Mouse (Mus musculus): Measurements from ENCODE around the gene Snx1.

Gene Snx1

DNA sequence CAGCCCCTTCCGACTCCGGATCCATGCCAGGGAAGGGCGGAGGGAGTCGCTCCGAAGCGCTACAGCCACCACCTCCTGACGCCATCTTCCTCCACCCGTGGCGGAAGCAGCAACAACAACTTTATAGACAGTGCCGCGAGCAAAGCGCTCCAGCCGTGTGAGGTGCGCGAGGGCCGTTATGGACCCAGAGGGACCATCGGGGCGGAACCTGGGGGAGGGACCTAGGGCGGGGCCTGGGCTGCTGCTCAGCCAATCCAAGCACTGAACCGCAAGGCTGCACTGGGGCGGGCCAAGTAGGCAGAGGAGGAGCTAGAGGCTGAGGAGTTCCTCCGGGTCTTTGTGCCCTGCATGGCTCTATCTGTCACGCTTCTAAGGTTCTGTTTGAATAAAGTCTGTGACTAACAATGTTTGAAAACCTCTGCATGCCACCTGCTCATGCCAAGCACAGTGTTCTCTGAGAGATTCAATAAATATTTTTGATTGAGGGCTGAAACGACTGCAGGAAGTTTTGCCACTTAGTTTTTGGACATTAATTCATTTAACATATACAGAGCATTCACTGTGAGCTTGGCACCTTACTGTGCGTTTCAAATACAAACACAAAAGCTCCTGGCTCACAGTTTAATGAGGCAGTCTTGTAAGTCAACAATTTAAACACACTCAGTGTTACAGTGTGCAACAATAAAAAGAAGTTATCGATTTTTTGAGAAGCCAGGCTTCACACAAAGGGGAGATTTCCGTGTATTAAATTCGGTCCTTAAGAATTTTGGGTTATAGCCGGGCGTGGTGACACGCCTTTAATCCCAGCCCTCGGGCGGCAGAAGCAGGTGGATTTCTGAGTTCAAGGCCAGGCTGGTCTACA, 1.5 kb downstream of the Snx1 start:
- H3K9me3 ChIP-seq (ENCODE audit: low read length): peaks cover 17% of the 10 kb centered on the region
- peak overlapping the region; percentile 92 for H3K4me3 ChIP-seq (replicated peaks; ENCODE audit: low read length)
- peaks cover 28% of the 10 kb centered on the region for H3K4me1 ChIP-seq (replicated peaks; ENCODE audit: low read depth, low read length)
- peaks cover 9% of the 10 kb centered on the region; the same call in 1 of the 2 replicates for H3K36me3 ChIP-seq (ENCODE audit: insufficient read depth, low read length)
- TF ChIP-seq NANOG (IDR thresholded peaks at IDR 0.05; ENCODE audit: borderline replicate concordance, low read length): no peak
- TF ChIP-seq POU5F1 (IDR thresholded peaks at IDR 0.05; ENCODE audit: borderline replicate concordance, low read length): no peak
- no peak for TF ChIP-seq CTCF (conservative IDR thresholded peaks at IDR 0.05; ENCODE audit: low read length)
- no peaks in the 10 kb centered on the region for H3K27me3 ChIP-seq (ENCODE audit: insufficient read depth, low read length)

- H3K27me3 ChIP-seq (ENCODE audit: insufficient read depth, low read length): no peaks in the 10 kb centered on the region
- TF ChIP-seq NANOG (IDR thresholded peaks at IDR 0.05; ENCODE audit: borderline replicate concordance, low read length) (no peak), CTCF (conservative IDR thresholded peaks at IDR 0.05; ENCODE audit: low read length) (no peak), POU5F1 (IDR thresholded peaks at IDR 0.05; ENCODE audit: borderline replicate concordance, low read length) (no peak)
- H3K4me3 ChIP-seq (replicated peaks; ENCODE audit: low read length): peak overlapping the region; percentile 92
- H3K9me3 ChIP-seq (ENCODE audit: low read length): peaks cover 14% of the 10 kb centered on the region
- peaks cover 28% of the 10 kb centered on the region for H3K4me1 ChIP-seq (replicated peaks; ENCODE audit: low read depth, low read length)
- H3K36me3 ChIP-seq (ENCODE audit: insufficient read depth, low read length): peaks cover 4% of the 10 kb centered on the region; the same call in 1 of the 2 replicates
These were observed 2.3 kb downstream of the Snx1 start for GRCm38 (mm10) chr9:66124111-66124531.

DNA sequence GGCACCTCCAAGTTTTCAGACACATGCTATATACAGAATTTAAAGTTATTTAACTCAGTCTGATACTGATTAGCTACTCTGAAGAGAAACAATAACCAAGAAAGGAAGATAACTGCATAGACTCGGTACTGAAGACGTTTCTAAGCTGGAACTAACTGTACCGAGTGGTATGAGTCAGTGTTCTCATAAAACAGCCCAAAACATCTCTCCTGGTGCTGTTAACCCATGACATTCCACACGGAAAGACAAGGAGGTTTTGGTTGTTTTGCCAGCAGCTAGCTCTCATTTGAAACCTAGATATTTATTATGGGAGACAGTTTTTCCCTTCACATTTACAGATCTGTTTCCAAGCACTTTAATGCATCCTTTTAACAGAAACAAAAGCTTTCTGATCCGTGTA, 2.7 kb downstream of the Snx1 start:
- peaks cover 11% of the 10 kb centered on the region for H3K9me3 ChIP-seq (ENCODE audit: low read length)
- H3K4me1 ChIP-seq (replicated peaks; ENCODE audit: low read depth, low read length): peaks cover 28% of the 10 kb centered on the region
- no peaks in the 10 kb centered on the region for H3K27me3 ChIP-seq (ENCODE audit: insufficient read depth, low read length)
- TF ChIP-seq POU5F1 (IDR thresholded peaks at IDR 0.05; ENCODE audit: borderline replicate concordance, low read length) (no peak), CTCF (conservative IDR thresholded peaks at IDR 0.05; ENCODE audit: low read length) (no peak), NANOG (IDR thresholded peaks at IDR 0.05; ENCODE audit: borderline replicate concordance, low read length) (no peak)
- H3K4me3 ChIP-seq (replicated peaks; ENCODE audit: low read length): peak overlapping the region; percentile 92
- H3K36me3 ChIP-seq (ENCODE audit: insufficient read depth, low read length): peaks cover 3% of the 10 kb centered on the region; the same call in 1 of the 2 replicates

DNA sequence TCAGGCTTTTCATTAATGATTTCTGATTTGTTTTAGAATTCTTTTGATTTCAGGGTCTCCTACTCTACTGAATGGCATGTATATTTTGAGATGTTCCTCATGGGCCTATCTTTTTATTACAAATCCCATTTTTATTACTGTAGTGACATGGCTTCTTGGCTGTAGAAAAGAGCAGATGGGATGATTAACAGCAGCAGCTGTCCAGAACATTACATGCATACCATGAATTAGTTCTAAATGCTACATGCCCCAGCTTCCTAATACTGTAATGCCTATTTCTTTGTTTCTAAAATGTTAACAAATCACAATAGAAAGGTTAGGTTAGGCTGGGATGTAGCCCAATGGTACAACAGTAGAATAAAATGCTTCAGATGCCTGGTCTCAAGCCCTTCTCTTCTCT, 5.0 kb downstream of the Snx1 start:
- no peaks in the 10 kb centered on the region for H3K9me3 ChIP-seq (ENCODE audit: low read length)
- no peaks in the 10 kb centered on the region for H3K27me3 ChIP-seq (ENCODE audit: insufficient read depth, low read length)
- TF ChIP-seq POU5F1 (IDR thresholded peaks at IDR 0.05; ENCODE audit: borderline replicate concordance, low read length) (no peak), NANOG (IDR thresholded peaks at IDR 0.05; ENCODE audit: borderline replicate concordance, low read length) (no peak), CTCF (conservative IDR thresholded peaks at IDR 0.05; ENCODE audit: low read length) (no peak)
- peaks cover 28% of the 10 kb centered on the region for H3K4me1 ChIP-seq (replicated peaks; ENCODE audit: low read depth, low read length)
- H3K4me3 ChIP-seq (replicated peaks; ENCODE audit: low read length): no peak overlapping the region
- H3K36me3 ChIP-seq (ENCODE audit: insufficient read depth, low read length): no peaks in the 10 kb centered on the region

GRCm38 (mm10) chr9:66120945-66121344, 5.4 kb downstream of the Snx1 start:
- Histone ChIP-seq H3K9me3 (ENCODE audit: low read length) (no peaks in the 10 kb centered on the region), H3K4me3 (replicated peaks; ENCODE audit: low read length) (no peak overlapping the region), H3K4me1 (replicated peaks; ENCODE audit: low read depth, low read length) (peaks cover 28% of the 10 kb centered on the region), H3K36me3 (ENCODE audit: insufficient read depth, low read length) (no peaks in the 10 kb centered on the region), H3K27me3 (ENCODE audit: insufficient read depth, low read length) (no peaks in the 10 kb centered on the region)
- TF ChIP-seq POU5F1 (IDR thresholded peaks at IDR 0.05; ENCODE audit: borderline replicate concordance, low read length) (no peak), CTCF (conservative IDR thresholded peaks at IDR 0.05; ENCODE audit: low read length) (no peak)

DNA sequence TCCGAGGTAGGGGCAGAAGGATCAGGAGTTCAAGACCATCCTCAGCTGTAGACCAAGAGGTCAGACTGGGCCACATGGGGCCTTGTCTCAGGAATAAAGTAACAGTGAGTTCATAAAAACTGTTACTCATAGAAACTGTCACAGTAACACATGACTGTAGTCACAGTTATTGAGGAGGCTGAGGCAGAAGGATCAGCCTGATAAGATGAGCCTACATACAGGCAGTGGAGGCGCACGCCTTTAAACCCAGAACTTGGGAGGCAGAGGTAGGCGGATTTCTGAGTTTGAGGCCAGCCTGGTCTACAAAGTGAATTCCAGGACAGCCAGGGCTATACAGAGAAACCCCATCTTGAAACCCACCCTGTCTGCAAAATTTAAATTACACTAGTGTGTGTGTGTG, 6.3 kb downstream of the Snx1 start:
- H3K4me1 ChIP-seq (replicated peaks; ENCODE audit: low read depth, low read length): peaks cover 20% of the 10 kb centered on the region
- no peaks in the 10 kb centered on the region for H3K36me3 ChIP-seq (ENCODE audit: insufficient read depth, low read length)
- no peaks in the 10 kb centered on the region for H3K27me3 ChIP-seq (ENCODE audit: insufficient read depth, low read length)
- no peaks in the 10 kb centered on the region for H3K9me3 ChIP-seq (ENCODE audit: low read length)
- no peak overlapping the region for H3K4me3 ChIP-seq (replicated peaks; ENCODE audit: low read length)
- TF ChIP-seq CTCF (conservative IDR thresholded peaks at IDR 0.05; ENCODE audit: low read length) (no peak), POU5F1 (IDR thresholded peaks at IDR 0.05; ENCODE audit: borderline replicate concordance, low read length) (no peak), NANOG (IDR thresholded peaks at IDR 0.05; ENCODE audit: borderline replicate concordance, low read length) (no peak)

DNA sequence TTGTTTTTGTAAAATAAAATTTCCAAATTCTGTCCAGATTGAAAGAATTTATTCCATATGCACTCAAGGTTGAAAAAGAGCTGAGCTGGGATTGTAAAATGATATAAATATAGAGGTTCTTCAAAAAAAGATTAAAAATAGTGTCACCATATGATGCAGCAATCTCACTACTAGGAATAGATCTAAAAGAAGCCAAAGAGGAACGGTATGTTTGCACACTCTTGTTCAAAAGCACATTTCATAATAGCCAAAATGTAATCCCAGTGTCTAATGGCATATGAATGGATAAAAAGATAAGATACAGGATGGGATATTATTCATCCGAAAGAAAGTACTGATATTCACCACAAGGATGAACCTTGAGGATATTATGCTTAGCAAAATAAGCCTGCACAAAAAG, 6.9 kb downstream of the Snx1 start:
- Histone ChIP-seq H3K36me3 (ENCODE audit: insufficient read depth, low read length) (no peaks in the 10 kb centered on the region), H3K4me3 (replicated peaks; ENCODE audit: low read length) (no peak overlapping the region), H3K9me3 (ENCODE audit: low read length) (no peaks in the 10 kb centered on the region), H3K4me1 (replicated peaks; ENCODE audit: low read depth, low read length) (peaks cover 17% of the 10 kb centered on the region), H3K27me3 (ENCODE audit: insufficient read depth, low read length) (no peaks in the 10 kb centered on the region)
- TF ChIP-seq CTCF (conservative IDR thresholded peaks at IDR 0.05; ENCODE audit: low read length) (no peak), NANOG (IDR thresholded peaks at IDR 0.05; ENCODE audit: borderline replicate concordance, low read length) (no peak), POU5F1 (IDR thresholded peaks at IDR 0.05; ENCODE audit: borderline replicate concordance, low read length) (no peak)

DNA sequence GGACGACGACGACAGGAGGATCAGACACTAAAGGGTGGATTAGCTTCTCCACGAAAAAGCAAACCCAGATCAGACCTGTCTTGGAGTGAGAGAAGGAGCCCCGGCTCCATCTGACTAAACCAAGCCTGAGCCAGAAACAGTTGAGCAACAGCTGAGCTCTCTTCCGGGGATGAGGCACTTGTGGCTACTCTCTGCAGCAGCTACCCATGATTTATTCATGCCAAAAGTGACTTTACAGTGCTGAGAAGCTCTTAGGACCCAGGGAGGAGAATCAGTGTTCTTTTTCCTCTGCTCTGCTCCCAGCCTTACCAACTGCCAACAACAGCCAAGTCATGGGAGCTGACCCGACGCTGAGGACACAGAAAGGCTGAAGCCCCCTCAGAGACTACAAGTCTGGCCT, 9.5 kb downstream of the Snx1 start:
- Histone ChIP-seq H3K4me3 (replicated peaks; ENCODE audit: low read length) (no peak overlapping the region), H3K27me3 (ENCODE audit: insufficient read depth, low read length) (no peaks in the 10 kb centered on the region), H3K36me3 (ENCODE audit: insufficient read depth, low read length) (no peaks in the 10 kb centered on the region), H3K9me3 (ENCODE audit: low read length) (no peaks in the 10 kb centered on the region), H3K4me1 (replicated peaks; ENCODE audit: low read depth, low read length) (peaks cover 6% of the 10 kb centered on the region)
- TF ChIP-seq CTCF (conservative IDR thresholded peaks at IDR 0.05; ENCODE audit: low read length): no peak
- TF ChIP-seq NANOG (IDR thresholded peaks at IDR 0.05; ENCODE audit: borderline replicate concordance, low read length): no peak
- no peak for TF ChIP-seq POU5F1 (IDR thresholded peaks at IDR 0.05; ENCODE audit: borderline replicate concordance, low read length)

All from E14TG2a.4 (cell line).